Mouse (Mus musculus): ENCODE data around the gene Krcc1. TPM values are rescaled to one million over a fixed set of nuclear protein-coding genes. Genes with fewer than 3 reads are reported as not detected.

Gene Krcc1
- polyA plus RNA-seq (2015; fragmentation: Nextera tagmentation; extraction: Ambion mirVana), result 72.3 and 80.6 TPM in 2 replicates

GRCm38 (mm10) chr6:71271389-71272315 is at the start of gene Krcc1:
TSS of gene Krcc1 (plus strand) at chr6:71271677.
- H3K4me1 ChIP-seq (ENCODE audit: insufficient read depth, low read depth, low read length), result 0 out of 2 replicates have a peak, but pooled peaks cover 3% of the 10 kb centered on the region

GRCm38 (mm10) chr6:71224184-71224943 is 47.1 kb upstream of the Krcc1 start:
- TF ChIP-seq EP300 (IDR thresholded peaks at IDR 0.05) (no peak), CTCF (IDR thresholded peaks at IDR 0.05) (no peak)
- ATAC-seq (peak; percentile 48), DNase-seq (ENCODE audit: low spot score) (peak; percentile 36)
- Histone ChIP-seq H3K36me3 (ENCODE audit: insufficient read depth, low read length) (no peaks in the 10 kb centered on the region), H3K4me3 (ENCODE audit: low read depth, low read length) (no peak overlapping the region), H3K4me1 (ENCODE audit: insufficient read depth, low read depth, low read length) (no peaks in the 10 kb centered on the region; the same call in 1 of the 2 replicates), H3K4me2 (replicated peaks; ENCODE audit: low read depth, low read length) (no peak overlapping the region), H3K9me3 (ENCODE audit: low read length) (no peaks in the 10 kb centered on the region), H3K27ac (ENCODE audit: low read length) (no peak overlapping the region), H3K27me3 (replicated peaks; ENCODE audit: insufficient read depth, low read length) (no peaks in the 10 kb centered on the region), H3K9ac (replicated peaks; ENCODE audit: low read depth) (no peak overlapping the region)
- 13% methylated on average over 3 of the region's 3 CpGs for WGBS

More at GRCm38 (mm10) chr6:71271389-71272315, at the start of gene Krcc1:
- H3K27ac ChIP-seq (ENCODE audit: low read length), result peak within 1 kb of the TSS; percentile 98
- H3K9ac ChIP-seq (replicated peaks; ENCODE audit: low read depth), result peak within 1 kb of the TSS; percentile 99
- WGBS, result under 1% methylated on average over 39 of the region's 84 CpGs
- no peak for TF ChIP-seq EP300 (IDR thresholded peaks at IDR 0.05)
- peak; percentile 20; the same call in 1 of the 2 replicates for TF ChIP-seq CTCF (IDR thresholded peaks at IDR 0.05)
- H3K27me3 ChIP-seq (replicated peaks; ENCODE audit: insufficient read depth, low read length), result no peaks in the 10 kb centered on the region
- H3K9me3 ChIP-seq (ENCODE audit: low read length), result no peaks in the 10 kb centered on the region
- H3K36me3 ChIP-seq (ENCODE audit: insufficient read depth, low read length), result no peaks in the 10 kb centered on the region
- H3K4me3 ChIP-seq (ENCODE audit: low read depth, low read length), result peak within 1 kb of the TSS; percentile 92
- DNase-seq (ENCODE audit: low spot score), result peak; percentile 98
- H3K4me2 ChIP-seq (replicated peaks; ENCODE audit: low read depth, low read length), result peak within 1 kb of the TSS; percentile 80
- peak; percentile 94 for ATAC-seq

GRCm38 (mm10) chr6:71226544-71226943 is 44.9 kb upstream of the Krcc1 start:
- Histone ChIP-seq H3K9ac (replicated peaks; ENCODE audit: low read depth) (no peak overlapping the region), H3K36me3 (ENCODE audit: insufficient read depth, low read length) (no peaks in the 10 kb centered on the region), H3K27ac (ENCODE audit: low read length) (no peak overlapping the region), H3K4me2 (replicated peaks; ENCODE audit: low read depth, low read length) (no peak overlapping the region), H3K4me3 (ENCODE audit: low read depth, low read length) (no peak overlapping the region), H3K27me3 (replicated peaks; ENCODE audit: insufficient read depth, low read length) (no peaks in the 10 kb centered on the region), H3K4me1 (ENCODE audit: insufficient read depth, low read depth, low read length) (no peaks in the 10 kb centered on the region; the same call in 1 of the 2 replicates), H3K9me3 (ENCODE audit: low read length) (no peaks in the 10 kb centered on the region)
- no peak for DNase-seq (ENCODE audit: low spot score)
- TF ChIP-seq CTCF (IDR thresholded peaks at IDR 0.05) (no peak), EP300 (IDR thresholded peaks at IDR 0.05) (no peak)
- 45% methylated on average over 6 of the region's 6 CpGs for WGBS
- ATAC-seq, result no peak

GRCm38 (mm10) chr6:71227157-71227770 is 44.2 kb upstream of the Krcc1 start:
- Histone ChIP-seq H3K36me3 (ENCODE audit: insufficient read depth, low read length) (no peaks in the 10 kb centered on the region), H3K27me3 (replicated peaks; ENCODE audit: insufficient read depth, low read length) (no peaks in the 10 kb centered on the region), H3K4me1 (ENCODE audit: insufficient read depth, low read depth, low read length) (no peaks in the 10 kb centered on the region; the same call in 1 of the 2 replicates), H3K4me2 (replicated peaks; ENCODE audit: low read depth, low read length) (no peak overlapping the region), H3K27ac (ENCODE audit: low read length) (no peak overlapping the region), H3K9ac (replicated peaks; ENCODE audit: low read depth) (no peak overlapping the region), H3K9me3 (ENCODE audit: low read length) (no peaks in the 10 kb centered on the region), H3K4me3 (ENCODE audit: low read depth, low read length) (no peak overlapping the region)
- WGBS, result 18% methylated on average over 7 of the region's 7 CpGs
- ATAC-seq (peak; percentile 4; the same call in 1 of the 2 replicates), DNase-seq (ENCODE audit: low spot score) (no peak)
- TF ChIP-seq CTCF (IDR thresholded peaks at IDR 0.05), result no peak

GRCm38 (mm10) chr6:71235121-71235520 is 36.4 kb upstream of the Krcc1 start:
- ATAC-seq (no peak), DNase-seq (ENCODE audit: low spot score) (no peak)
- Histone ChIP-seq H3K9me3 (ENCODE audit: low read length) (no peaks in the 10 kb centered on the region), H3K4me1 (ENCODE audit: insufficient read depth, low read depth, low read length) (no peaks in the 10 kb centered on the region), H3K4me2 (replicated peaks; ENCODE audit: low read depth, low read length) (no peak overlapping the region), H3K4me3 (ENCODE audit: low read depth, low read length) (no peak overlapping the region), H3K27ac (ENCODE audit: low read length) (no peak overlapping the region), H3K27me3 (replicated peaks; ENCODE audit: insufficient read depth, low read length) (no peaks in the 10 kb centered on the region), H3K36me3 (ENCODE audit: insufficient read depth, low read length) (no peaks in the 10 kb centered on the region), H3K9ac (replicated peaks; ENCODE audit: low read depth) (no peak overlapping the region)
- TF ChIP-seq EP300 (IDR thresholded peaks at IDR 0.05), result no peak
- no peak for TF ChIP-seq CTCF (IDR thresholded peaks at IDR 0.05)
- 58% methylated on average over 13 of the region's 13 CpGs for WGBS

Data from lung, postnatal 0 days (tissue).